Mouse (Mus musculus): ENCODE measurements around the gene Evx1. TPM values are rescaled to one million over a fixed set of nuclear protein-coding genes. Genes with fewer than 3 reads are reported as not detected.

Evx1 gene
- total RNA-seq, 1 experiment, result 0.54 TPM

DNA sequence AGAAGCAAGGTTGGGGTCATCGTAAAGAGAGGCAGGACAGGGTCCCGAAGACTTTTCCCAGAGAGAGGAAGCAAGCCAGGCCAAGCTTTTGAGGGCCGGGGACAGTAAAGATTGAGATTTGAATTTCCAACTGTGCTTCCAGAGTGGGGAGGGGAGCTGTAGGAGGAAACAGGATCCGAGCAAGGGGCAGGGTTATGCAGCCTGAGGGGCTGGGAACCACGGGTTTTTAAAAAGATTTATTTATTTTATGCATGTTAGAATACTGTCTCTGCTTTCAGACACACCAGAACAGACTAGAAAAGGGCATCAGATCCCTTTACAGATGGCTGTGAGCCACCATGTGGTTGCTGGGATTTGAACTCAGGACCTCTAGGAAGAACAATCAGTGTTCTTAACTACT lies 36.4 kb upstream of the Evx1 start:
- DNase-seq (ENCODE audit: low read depth, low spot score), result no peak
- Histone ChIP-seq H3K9me3 (ENCODE audit: control insufficient read depth, insufficient read depth, low read depth, low read length) (no peaks in the 10 kb centered on the region), H3K4me3 (ENCODE audit: insufficient read depth in 1 of 2, low read depth in 1 of 2, low read length in 2 of 2, poor library complexity in 1 of 2, severe bottlenecking in 1 of 2) (no peak overlapping the region), H3K4me1 (ENCODE audit: control insufficient read depth in 2 of 2, insufficient read depth in 2 of 2, low read length in 2 of 2, poor library complexity in 1 of 2) (0 out of 4 replicates have a peak, but pooled peaks cover 0 to 2% of the 10 kb centered on the region in 2 experiments), H3K9ac (ENCODE audit: insufficient read depth, low read depth, low read length, poor library complexity, severe bottlenecking) (no peak overlapping the region), H3K36me3 (ENCODE audit: control insufficient read depth, insufficient read depth, low read length, poor library complexity, severe bottlenecking) (no peaks in the 10 kb centered on the region), H3K27ac (ENCODE audit: insufficient read depth, low read depth, low read length, poor library complexity, severe bottlenecking) (no peak overlapping the region)
- in situ Hi-C loops (cut with MboI; ENCODE audit: low sequenced_read_pairs in 2 of 2, unreplicated experiment in 2 of 2), result loop anchor here in 1 of 2 experiments (25.0 kb wide), 1 partner anchor 560 kb away; no protein-coding TSS in a partner anchor
- no peak for TF ChIP-seq CHD2 (IDR thresholded peaks at IDR 0.05; ENCODE audit: low read depth, low read length)
- TF ChIP-seq MAFK (IDR thresholded peaks at IDR 0.05; ENCODE audit: insufficient read depth, low read depth, low read length), result no peak
- TF ChIP-seq ZNF384 (IDR thresholded peaks at IDR 0.05; ENCODE audit: low read depth, low read length), result no peak
- TF ChIP-seq ZC3H11A (IDR thresholded peaks at IDR 0.05; ENCODE audit: borderline replicate concordance, low read depth, low read length), result no peak
- no peak for TF ChIP-seq HCFC1 (IDR thresholded peaks at IDR 0.05; ENCODE audit: borderline replicate concordance, insufficient read depth, low read length)

DNA sequence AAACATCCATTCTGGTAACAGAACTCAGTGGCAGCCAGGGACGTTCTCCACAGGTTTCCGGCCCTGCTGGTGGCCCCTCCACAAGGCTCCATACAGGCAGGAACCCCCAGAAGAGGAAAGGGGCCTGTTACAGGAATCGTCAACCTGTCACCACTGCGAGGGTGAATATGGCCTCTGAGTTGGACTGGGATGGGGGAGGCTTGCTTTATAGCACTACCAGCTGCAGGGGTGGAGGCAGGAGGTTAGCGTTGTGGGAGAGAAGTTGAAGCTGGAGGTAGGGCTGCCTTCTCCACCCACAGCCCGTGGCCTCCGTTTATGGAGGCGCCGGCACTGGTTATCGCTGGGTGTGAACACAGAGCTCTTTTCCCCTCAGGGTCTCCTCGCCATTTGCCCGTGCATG lies 32.2 kb upstream of the Evx1 start:
- H3K27ac ChIP-seq (ENCODE audit: insufficient read depth, low read depth, low read length, poor library complexity, severe bottlenecking), result no peak overlapping the region
- in situ Hi-C loops (cut with MboI; ENCODE audit: low sequenced_read_pairs in 2 of 2, unreplicated experiment in 2 of 2), result loop anchor here in 1 of 2 experiments (25.0 kb wide), 1 partner anchor 556 kb away; no protein-coding TSS in a partner anchor
- no peaks in the 10 kb centered on the region for H3K9me3 ChIP-seq (ENCODE audit: control insufficient read depth, insufficient read depth, low read depth, low read length)
- TF ChIP-seq MAFK (IDR thresholded peaks at IDR 0.05; ENCODE audit: insufficient read depth, low read depth, low read length) (no peak), ZC3H11A (IDR thresholded peaks at IDR 0.05; ENCODE audit: borderline replicate concordance, low read depth, low read length) (no peak), HCFC1 (IDR thresholded peaks at IDR 0.05; ENCODE audit: borderline replicate concordance, insufficient read depth, low read length) (no peak), CHD2 (IDR thresholded peaks at IDR 0.05; ENCODE audit: low read depth, low read length) (no peak), ZNF384 (IDR thresholded peaks at IDR 0.05; ENCODE audit: low read depth, low read length) (no peak)
- H3K36me3 ChIP-seq (ENCODE audit: control insufficient read depth, insufficient read depth, low read length, poor library complexity, severe bottlenecking), result no peaks in the 10 kb centered on the region
- no peak for DNase-seq (ENCODE audit: low read depth, low spot score)
- H3K9ac ChIP-seq (ENCODE audit: insufficient read depth, low read depth, low read length, poor library complexity, severe bottlenecking), result no peak overlapping the region
- no peaks in the 10 kb centered on the region for H3K4me1 ChIP-seq (ENCODE audit: control insufficient read depth in 2 of 2, insufficient read depth in 2 of 2, low read length in 2 of 2, poor library complexity in 1 of 2)
- 0 out of 4 replicates have a peak overlapping the region, but pooled peaks of 1 of the 2 experiments have one; percentile 2 for H3K4me3 ChIP-seq (ENCODE audit: insufficient read depth in 1 of 2, low read depth in 1 of 2, low read length in 2 of 2, poor library complexity in 1 of 2, severe bottlenecking in 1 of 2)

GRCm38 (mm10) chr6:52283896-52284295 lies 29.4 kb upstream of the Evx1 start:
- H3K9me3 ChIP-seq (ENCODE audit: control insufficient read depth, insufficient read depth, low read depth, low read length), result no peaks in the 10 kb centered on the region
- no peak for DNase-seq (ENCODE audit: low read depth, low spot score)
- no peaks in the 10 kb centered on the region for H3K4me1 ChIP-seq (ENCODE audit: control insufficient read depth in 2 of 2, insufficient read depth in 2 of 2, low read length in 2 of 2, poor library complexity in 1 of 2)
- in situ Hi-C loops (cut with MboI; ENCODE audit: low sequenced_read_pairs in 2 of 2, unreplicated experiment in 2 of 2), result loop anchor here in 1 of 2 experiments (25.0 kb wide), 1 partner anchor 553 kb away; no protein-coding TSS in a partner anchor
- TF ChIP-seq MAFK (IDR thresholded peaks at IDR 0.05; ENCODE audit: insufficient read depth, low read depth, low read length), result no peak
- no peak for TF ChIP-seq ZC3H11A (IDR thresholded peaks at IDR 0.05; ENCODE audit: borderline replicate concordance, low read depth, low read length)
- no peak for TF ChIP-seq HCFC1 (IDR thresholded peaks at IDR 0.05; ENCODE audit: borderline replicate concordance, insufficient read depth, low read length)
- TF ChIP-seq ZNF384 (IDR thresholded peaks at IDR 0.05; ENCODE audit: low read depth, low read length), result no peak
- TF ChIP-seq CHD2 (IDR thresholded peaks at IDR 0.05; ENCODE audit: low read depth, low read length), result no peak
- H3K4me3 ChIP-seq (ENCODE audit: insufficient read depth in 1 of 2, low read depth in 1 of 2, low read length in 2 of 2, poor library complexity in 1 of 2, severe bottlenecking in 1 of 2), result no peak overlapping the region
- H3K9ac ChIP-seq (ENCODE audit: insufficient read depth, low read depth, low read length, poor library complexity, severe bottlenecking), result no peak overlapping the region
- H3K36me3 ChIP-seq (ENCODE audit: control insufficient read depth, insufficient read depth, low read length, poor library complexity, severe bottlenecking), result no peaks in the 10 kb centered on the region
- no peak overlapping the region for H3K27ac ChIP-seq (ENCODE audit: insufficient read depth, low read depth, low read length, poor library complexity, severe bottlenecking)

GRCm38 (mm10) chr6:52290186-52290585 lies 23.1 kb upstream of the Evx1 start:
- H3K9ac ChIP-seq (ENCODE audit: insufficient read depth, low read depth, low read length, poor library complexity, severe bottlenecking), result no peak overlapping the region
- in situ Hi-C loops (cut with MboI; ENCODE audit: low sequenced_read_pairs in 2 of 2, unreplicated experiment in 2 of 2), result loop anchor here in 1 of 2 experiments (25.0 kb wide), 1 partner anchor 547 kb away; no protein-coding TSS in a partner anchor
- no peak overlapping the region for H3K27ac ChIP-seq (ENCODE audit: insufficient read depth, low read depth, low read length, poor library complexity, severe bottlenecking)
- no peaks in the 10 kb centered on the region for H3K36me3 ChIP-seq (ENCODE audit: control insufficient read depth, insufficient read depth, low read length, poor library complexity, severe bottlenecking)
- no peak overlapping the region for H3K4me3 ChIP-seq (ENCODE audit: insufficient read depth in 1 of 2, low read depth in 1 of 2, low read length in 2 of 2, poor library complexity in 1 of 2, severe bottlenecking in 1 of 2)
- H3K4me1 ChIP-seq (ENCODE audit: control insufficient read depth in 2 of 2, insufficient read depth in 2 of 2, low read length in 2 of 2, poor library complexity in 1 of 2), result no peaks in the 10 kb centered on the region
- no peaks in the 10 kb centered on the region for H3K9me3 ChIP-seq (ENCODE audit: control insufficient read depth, insufficient read depth, low read depth, low read length)
- TF ChIP-seq HCFC1 (IDR thresholded peaks at IDR 0.05; ENCODE audit: borderline replicate concordance, insufficient read depth, low read length), result no peak
- no peak for TF ChIP-seq ZNF384 (IDR thresholded peaks at IDR 0.05; ENCODE audit: low read depth, low read length)
- no peak for TF ChIP-seq ZC3H11A (IDR thresholded peaks at IDR 0.05; ENCODE audit: borderline replicate concordance, low read depth, low read length)
- no peak for TF ChIP-seq MAFK (IDR thresholded peaks at IDR 0.05; ENCODE audit: insufficient read depth, low read depth, low read length)
- no peak for TF ChIP-seq CHD2 (IDR thresholded peaks at IDR 0.05; ENCODE audit: low read depth, low read length)
- DNase-seq (ENCODE audit: low read depth, low spot score), result no peak
